Mouse (Mus musculus) kidney, postnatal 0 days (tissue): ENCODE measurements at regions not wholly inside any gene's neighbourhood (a gene's known extent, or its start where the extent isn't known, plus 50 kb on each side); places are given as distances from the start of the nearest gene placed in this dataset.
"Not testable (repeated sequence)": the region's sequence is repeated elsewhere in the genome, so short reads cannot be mapped to it uniquely, and the experiment has no call there.

Experiments
- ATAC-seq: fragments of 200-750 bp; cut with Nextera tagmentation; replicated peaks from 2 replicates; pipeline ENCODE4 v1.8.0; 2017; ENCODE audit warnings: low read depth, moderate number of reproducible peaks, moderate TSS enrichment, moderate library complexity; ENCODE audit not compliant: low FRiP score
- DNase-seq: peaks from one replicate; pipeline ENCODE4 v3.0.0-alpha.2; 2016; ENCODE audit warnings: low spot score
- H3K27ac ChIP-seq: fragments of 300-500 bp; sonication (generic); 2 replicates; pipeline ENCODE4 v1.5.1; 2014; ENCODE audit warnings: mild to moderate bottlenecking
- H3K27me3 ChIP-seq: fragments of 300-500 bp; sonication (generic); 2 replicates; pipeline ENCODE4 v1.6.1; 2014; ENCODE audit warnings: low read length, mixed read lengths; ENCODE audit not compliant: insufficient read depth
- H3K36me3 ChIP-seq: fragments of 300-500 bp; sonication (generic); 2 replicates; pipeline ENCODE4 v1.6.1; 2014; ENCODE audit warnings: low read length, mixed read lengths; ENCODE audit not compliant: insufficient read depth
- H3K4me1 ChIP-seq: fragments of 300-500 bp; sonication (generic); replicated peaks from 2 replicates; pipeline ENCODE4 v1.6.1; 2014; ENCODE audit warnings: antibody characterized with exemption, low read length, mixed read lengths; ENCODE audit not compliant: insufficient read depth
- H3K4me2 ChIP-seq: fragments of 300-500 bp; sonication (generic); 2 replicates; pipeline ENCODE4 v1.6.1; 2014; ENCODE audit warnings: mild to moderate bottlenecking, low read length, moderate library complexity, mixed read lengths
- H3K4me3 ChIP-seq: fragments of 300-500 bp; sonication (generic); replicated peaks from 2 replicates; pipeline ENCODE4 v1.5.1; 2014; ENCODE audit warnings: low read depth, low read length
- H3K9ac ChIP-seq: fragments of 300-500 bp; sonication (generic); 2 replicates; pipeline ENCODE4 v1.6.1; 2014; ENCODE audit warnings: low read depth, low read length
- H3K9me3 ChIP-seq: fragments of 300-500 bp; sonication (generic); replicated peaks from 2 replicates; pipeline ENCODE4 v1.6.1; 2016; ENCODE audit warnings: low read length, inconsistent platforms, mixed read lengths
- CTCF ChIP-seq: IDR thresholded peaks from 2 replicates; pipeline ENCODE4 v1.5.1; 2016; ENCODE audit warnings: antibody characterized with exemption, low read depth, mild to moderate bottlenecking, moderate library complexity
- WGBS: fragments of 180-500 bp; shearing (Covaris S2); extraction: QIAGEN DNeasy Blood & Tissue Kit; methylation state at CpG from one replicate; pipeline ENCODE4 v1.1.7; 2014; 5-methylcytosine and 5-hydroxymethylcytosine counted together

DNA sequence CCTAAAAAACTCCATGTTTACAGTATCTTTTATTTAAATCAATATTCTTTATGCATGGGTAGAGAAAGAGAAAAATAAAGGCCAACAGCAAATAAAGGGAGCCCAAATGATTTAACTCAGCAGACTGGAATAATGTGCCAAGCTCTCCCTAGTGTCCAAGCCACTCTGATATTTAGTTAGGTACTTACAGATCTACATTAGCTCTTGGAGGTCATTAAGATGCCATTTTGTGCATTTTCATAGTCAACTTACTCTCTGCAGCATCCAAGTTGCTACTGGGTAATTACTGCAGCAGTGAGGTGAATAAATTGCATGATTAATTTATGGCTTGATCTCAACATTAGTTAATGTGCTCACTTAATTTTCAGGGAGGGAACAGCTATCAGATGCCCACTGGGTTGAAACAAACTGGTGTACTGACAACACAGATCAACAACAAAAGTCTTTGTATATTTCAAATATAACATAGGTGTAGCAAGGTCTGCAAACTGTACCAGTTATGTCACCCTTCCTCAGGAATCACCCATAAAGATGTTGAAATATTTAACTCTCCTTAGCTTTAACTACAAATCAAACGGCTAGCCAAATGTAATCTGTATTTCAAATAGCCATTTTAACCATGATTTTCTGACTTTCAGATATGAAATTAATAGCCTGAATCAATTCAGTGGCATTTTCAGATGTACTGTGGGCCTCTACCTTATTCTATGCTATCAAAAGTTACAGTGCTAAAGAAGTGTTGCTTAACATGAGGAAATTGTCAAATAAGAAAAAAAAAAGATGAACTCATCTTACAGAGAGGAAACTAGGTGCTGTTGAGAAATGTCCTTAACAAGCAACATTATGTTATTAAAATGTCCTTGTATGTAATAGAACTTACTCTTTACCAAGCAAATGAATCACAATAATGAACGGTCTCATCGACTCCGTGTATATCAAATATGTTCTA, 163.8 kb upstream of the Hapln1 start:
- 92% methylated on average over 4 of the region's 4 CpGs for WGBS
- Histone ChIP-seq H3K9me3 (no peaks in the 10 kb centered on the region), H3K27ac (no peak overlapping the region), H3K9ac (no peak overlapping the region), H3K4me1 (no peaks in the 10 kb centered on the region), H3K36me3 (no peaks in the 10 kb centered on the region), H3K4me2 (no peak overlapping the region), H3K27me3 (no peaks in the 10 kb centered on the region), H3K4me3 (no peak overlapping the region)
- DNase-seq (no peak), ATAC-seq (no peak)
- TF ChIP-seq CTCF: no peak

DNA sequence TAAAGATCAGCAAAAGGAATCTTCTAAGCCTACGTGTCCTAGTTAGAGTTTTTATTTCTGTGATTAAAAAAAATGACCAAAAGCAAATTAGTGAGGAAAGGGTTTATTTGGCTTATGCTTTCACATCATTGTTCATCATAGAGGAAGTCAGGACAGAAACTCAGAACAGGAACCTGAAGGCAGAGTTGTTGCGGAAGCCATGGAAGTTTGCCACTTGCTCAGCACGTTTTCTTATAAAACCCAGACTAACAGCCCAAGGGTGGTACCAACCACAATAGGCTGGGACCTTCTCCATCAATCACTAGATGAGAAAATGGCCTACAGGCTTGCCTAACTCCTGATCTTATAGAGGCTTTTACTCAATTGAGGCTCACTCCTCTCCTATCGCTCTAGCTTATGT, 161.2 kb upstream of the Hapln1 start:
- H3K9ac ChIP-seq: no peak overlapping the region
- H3K4me1 ChIP-seq: no peaks in the 10 kb centered on the region
- no peaks in the 10 kb centered on the region for H3K9me3 ChIP-seq
- no peak overlapping the region for H3K4me3 ChIP-seq
- H3K4me2 ChIP-seq: no peak overlapping the region
- no peak overlapping the region for H3K27ac ChIP-seq
- H3K36me3 ChIP-seq: no peaks in the 10 kb centered on the region
- no peaks in the 10 kb centered on the region for H3K27me3 ChIP-seq
- WGBS: 78% methylated on average over 4 of the region's 4 CpGs
- ATAC-seq: no peak
- no peak for DNase-seq
- no peak for TF ChIP-seq CTCF

DNA sequence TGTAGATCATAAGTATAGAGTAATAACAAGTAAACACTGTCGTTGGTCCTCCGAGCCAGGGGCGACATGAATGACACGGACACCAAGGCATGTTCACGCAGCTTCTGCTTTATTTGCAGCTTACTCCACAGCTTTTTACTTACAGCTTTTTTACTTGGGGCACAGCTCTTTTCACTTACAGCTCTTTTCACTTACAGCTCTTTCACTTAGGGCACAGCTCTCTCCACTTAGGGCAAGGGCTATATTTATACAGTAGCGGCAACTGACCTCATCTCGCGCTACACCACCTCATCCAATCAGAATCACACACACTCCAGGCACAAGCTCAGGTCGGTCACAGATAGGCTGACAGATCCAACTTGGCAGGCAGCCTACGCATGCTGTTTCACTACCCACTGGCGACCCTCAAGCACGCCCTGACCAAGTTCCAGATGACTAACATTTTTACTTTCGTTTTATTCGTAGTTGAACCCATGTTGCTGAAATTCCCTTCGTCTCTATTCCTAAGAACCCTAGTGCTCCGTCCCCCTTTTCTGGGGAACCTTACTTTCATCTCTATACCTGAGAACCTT, 155.9 kb upstream of the Hapln1 start:
- 94% methylated on average over 16 of the region's 16 CpGs for WGBS
- not testable (repeated sequence) for H3K4me1 ChIP-seq, H3K36me3 ChIP-seq, H3K27me3 ChIP-seq, H3K9me3 ChIP-seq, DNase-seq, H3K4me3 ChIP-seq, H3K9ac ChIP-seq, H3K27ac ChIP-seq, H3K4me2 ChIP-seq, ATAC-seq

DNA sequence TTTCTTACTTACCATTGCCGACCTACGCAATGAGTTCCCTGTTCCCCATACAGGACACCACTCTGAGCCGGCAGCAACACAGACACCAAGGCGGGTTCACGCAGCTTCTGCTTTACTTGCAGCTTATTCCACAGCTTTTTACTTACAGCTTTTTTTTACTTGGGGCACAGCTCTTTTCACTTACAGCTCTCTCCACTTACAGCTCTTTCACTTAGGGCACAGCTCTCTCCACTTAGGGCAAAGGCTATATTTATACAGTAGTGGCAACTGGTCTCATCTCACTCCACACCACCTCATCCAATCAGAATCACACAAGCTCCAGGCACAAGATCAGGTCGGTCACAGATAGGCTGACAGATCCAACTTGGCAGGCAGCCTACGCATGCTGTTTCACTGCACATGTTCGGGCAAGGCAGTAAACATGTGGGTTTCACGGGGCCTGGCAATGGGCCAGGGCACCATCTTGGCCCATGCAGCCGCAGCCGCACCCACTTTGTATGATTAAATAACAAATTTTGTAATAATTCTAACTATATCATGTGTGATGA, 154.9 kb upstream of the Hapln1 start:
- no peaks in the 10 kb centered on the region for H3K36me3 ChIP-seq
- no peak overlapping the region for H3K9ac ChIP-seq
- no peak overlapping the region for H3K27ac ChIP-seq
- WGBS: 81% methylated on average over 11 of the region's 11 CpGs
- ATAC-seq (no peak), DNase-seq (no peak)
- H3K4me1 ChIP-seq: no peaks in the 10 kb centered on the region
- no peak overlapping the region for H3K4me3 ChIP-seq
- no peaks in the 10 kb centered on the region for H3K27me3 ChIP-seq
- H3K9me3 ChIP-seq: no peaks in the 10 kb centered on the region
- no peak overlapping the region for H3K4me2 ChIP-seq
- no peak for TF ChIP-seq CTCF

DNA sequence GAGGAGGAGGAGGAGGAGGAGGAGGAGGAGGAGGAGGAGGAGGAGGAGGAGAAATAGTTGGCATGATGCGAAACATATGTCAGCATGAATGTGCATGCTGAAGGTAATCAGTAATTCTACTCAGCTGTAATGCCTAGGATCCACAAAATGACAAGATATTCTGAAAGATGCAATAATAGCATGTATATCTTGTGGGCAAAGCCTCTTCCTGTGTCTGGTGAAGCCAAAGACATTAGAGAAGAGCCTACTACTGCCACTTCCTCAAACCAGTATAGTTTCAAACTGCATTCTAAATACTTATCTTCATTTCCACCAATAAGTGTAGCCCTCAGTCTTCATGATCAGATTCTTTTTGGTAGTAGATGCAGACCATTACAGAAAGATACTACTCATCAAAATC, 152.2 kb upstream of the Hapln1 start:
- DNase-seq (no peak), ATAC-seq (no peak)
- Histone ChIP-seq H3K9ac (no peak overlapping the region), H3K4me3 (no peak overlapping the region), H3K9me3 (no peaks in the 10 kb centered on the region), H3K4me1 (no peaks in the 10 kb centered on the region), H3K27ac (no peak overlapping the region), H3K4me2 (no peak overlapping the region), H3K27me3 (no peaks in the 10 kb centered on the region), H3K36me3 (no peaks in the 10 kb centered on the region)
- no peak for TF ChIP-seq CTCF
- WGBS: 83% methylated on average over 1 of the region's 1 CpGs

DNA sequence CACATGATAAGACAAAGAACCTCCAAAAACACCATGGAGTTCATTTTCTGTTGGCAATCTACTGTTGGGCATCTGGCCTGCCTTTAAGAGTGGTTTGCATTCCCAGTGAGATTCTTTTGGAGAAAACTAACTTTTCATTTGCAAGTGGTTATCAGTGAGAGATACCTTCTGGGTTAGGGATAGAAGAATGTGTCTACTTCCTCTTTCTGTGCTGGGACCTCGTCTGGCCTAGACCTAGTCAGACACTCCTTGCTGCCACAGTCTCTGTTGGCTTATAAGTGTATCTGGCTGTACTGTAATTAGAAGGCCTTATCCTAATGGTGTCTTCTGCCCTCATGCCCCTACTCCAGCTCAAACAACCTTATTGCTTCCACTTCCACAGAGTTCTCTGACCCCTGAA, 150.4 kb upstream of the Hapln1 start:
- no peaks in the 10 kb centered on the region for H3K36me3 ChIP-seq
- WGBS: 60% methylated on average over 1 of the region's 1 CpGs
- no peak overlapping the region for H3K4me3 ChIP-seq
- no peaks in the 10 kb centered on the region for H3K4me1 ChIP-seq
- DNase-seq: no peak
- no peak overlapping the region for H3K9ac ChIP-seq
- no peak for ATAC-seq
- H3K4me2 ChIP-seq: no peak overlapping the region
- TF ChIP-seq CTCF: no peak
- no peaks in the 10 kb centered on the region for H3K27me3 ChIP-seq
- H3K9me3 ChIP-seq: no peaks in the 10 kb centered on the region
- H3K27ac ChIP-seq: no peak overlapping the region
